Mouse (Mus musculus): ENCODE measurements at regions not wholly inside any gene's neighbourhood (a gene's known extent, or its start where the extent isn't known, plus 50 kb on each side); places are given as distances from the start of the nearest gene placed in this dataset.

DNA sequence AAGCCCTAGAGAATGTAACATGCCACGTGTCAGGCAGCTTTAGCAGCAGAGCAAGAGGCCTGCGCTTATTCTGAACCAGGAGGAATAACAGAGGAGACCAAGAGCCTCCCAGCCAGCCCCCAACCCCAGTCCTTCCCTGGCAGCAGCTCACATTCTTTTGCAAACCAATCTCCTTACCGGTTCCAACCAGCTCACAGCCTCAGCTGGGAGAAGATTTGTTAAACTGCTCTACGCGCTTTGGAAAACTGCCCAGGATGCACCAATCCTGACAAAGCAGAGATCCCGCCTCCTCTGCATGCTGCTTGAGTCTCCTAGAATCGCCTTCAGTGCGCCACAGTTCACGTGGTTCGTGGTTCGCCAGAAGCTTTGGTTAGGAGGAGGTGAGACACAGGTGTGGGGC lies 51.8 kb downstream of the Gm9376 start:
- peaks cover 40% of the 10 kb centered on the region for H3K27me3 ChIP-seq (replicated peaks)
- H3K9me3 ChIP-seq (replicated peaks): no peaks in the 10 kb centered on the region
- H3K4me2 ChIP-seq: no peak overlapping the region
- H3K27ac ChIP-seq: no peak overlapping the region
- no peak overlapping the region for H3K4me3 ChIP-seq
- no peaks in the 10 kb centered on the region for H3K36me3 ChIP-seq
- 43% methylated on average over 11 of the region's 11 CpGs for WGBS (ENCODE audit: insufficient replicate concordance)
- ATAC-seq: no peak
- no peaks in the 10 kb centered on the region for H3K4me1 ChIP-seq
- no peak overlapping the region for H3K9ac ChIP-seq

DNA sequence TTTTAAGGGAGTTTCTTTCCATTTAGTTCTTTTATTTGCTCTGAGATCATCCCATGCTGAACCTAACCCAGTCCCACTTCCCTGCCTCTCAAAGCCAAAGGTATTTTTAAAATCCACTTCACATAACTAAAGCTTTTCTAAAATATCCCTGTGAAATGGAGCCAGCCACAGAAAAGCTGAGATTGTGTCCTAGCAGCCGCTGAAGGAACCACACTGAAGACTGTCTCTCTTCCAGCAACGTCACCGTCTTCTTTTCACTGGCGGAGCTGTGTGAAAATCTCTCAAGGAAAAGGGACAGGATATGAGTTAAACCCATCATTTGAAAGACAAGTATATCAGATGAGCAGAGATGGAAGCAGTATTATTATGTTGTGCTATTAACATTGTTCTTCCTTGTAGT lies 53.3 kb downstream of the Gm9376 start:
- H3K27me3 ChIP-seq (replicated peaks): peaks cover 50% of the 10 kb centered on the region
- no peaks in the 10 kb centered on the region for H3K9me3 ChIP-seq (replicated peaks)
- no peak overlapping the region for H3K4me2 ChIP-seq

GRCm38 (mm10) chr14:118321083-118321482 lies 54.3 kb downstream of the Gm9376 start:
- Histone ChIP-seq H3K9ac (no peak overlapping the region), H3K36me3 (no peaks in the 10 kb centered on the region), H3K4me3 (no peak overlapping the region), H3K27ac (no peak overlapping the region), H3K4me1 (no peaks in the 10 kb centered on the region), H3K4me2 (no peak overlapping the region), H3K27me3 (replicated peaks) (peaks cover 50% of the 10 kb centered on the region), H3K9me3 (replicated peaks) (no peaks in the 10 kb centered on the region)
- ATAC-seq: no peak
- WGBS (ENCODE audit: insufficient replicate concordance): 59% methylated on average over 3 of the region's 3 CpGs

More for the DNA sequence above, 53.3 kb downstream of the Gm9376 start:
- no peaks in the 10 kb centered on the region for H3K36me3 ChIP-seq
- H3K4me1 ChIP-seq: no peaks in the 10 kb centered on the region
- no peak for ATAC-seq
- no peak overlapping the region for H3K27ac ChIP-seq
- no peak overlapping the region for H3K4me3 ChIP-seq
- 65% methylated on average over 4 of the region's 4 CpGs for WGBS (ENCODE audit: insufficient replicate concordance)
- H3K9ac ChIP-seq: no peak overlapping the region

- Histone ChIP-seq H3K9ac (no peak overlapping the region), H3K27me3 (replicated peaks) (peaks cover 50% of the 10 kb centered on the region), H3K4me3 (0 out of 2 replicates have a peak overlapping the region, but pooled peaks have one; percentile 2), H3K4me1 (no peaks in the 10 kb centered on the region), H3K36me3 (no peaks in the 10 kb centered on the region), H3K9me3 (replicated peaks) (no peaks in the 10 kb centered on the region), H3K4me2 (peak overlapping the region; percentile 38), H3K27ac (no peak overlapping the region)
- 24% methylated on average over 26 of the region's 26 CpGs for WGBS (ENCODE audit: insufficient replicate concordance)
- no peak for ATAC-seq
Measured at GRCm38 (mm10) chr14:118322003-118322821, 55.5 kb downstream of the Gm9376 start.

- Histone ChIP-seq H3K4me1 (no peaks in the 10 kb centered on the region), H3K36me3 (no peaks in the 10 kb centered on the region), H3K4me2 (peak overlapping the region; percentile 38), H3K4me3 (0 out of 2 replicates have a peak overlapping the region, but pooled peaks have one; percentile 2), H3K27ac (no peak overlapping the region), H3K27me3 (replicated peaks) (peaks cover 50% of the 10 kb centered on the region), H3K9me3 (replicated peaks) (no peaks in the 10 kb centered on the region), H3K9ac (no peak overlapping the region)
- no peak for ATAC-seq
- WGBS (ENCODE audit: insufficient replicate concordance): 17% methylated on average over 11 of the region's 11 CpGs
Measured at GRCm38 (mm10) chr14:118322865-118323264, 56.1 kb downstream of the Gm9376 start.

DNA sequence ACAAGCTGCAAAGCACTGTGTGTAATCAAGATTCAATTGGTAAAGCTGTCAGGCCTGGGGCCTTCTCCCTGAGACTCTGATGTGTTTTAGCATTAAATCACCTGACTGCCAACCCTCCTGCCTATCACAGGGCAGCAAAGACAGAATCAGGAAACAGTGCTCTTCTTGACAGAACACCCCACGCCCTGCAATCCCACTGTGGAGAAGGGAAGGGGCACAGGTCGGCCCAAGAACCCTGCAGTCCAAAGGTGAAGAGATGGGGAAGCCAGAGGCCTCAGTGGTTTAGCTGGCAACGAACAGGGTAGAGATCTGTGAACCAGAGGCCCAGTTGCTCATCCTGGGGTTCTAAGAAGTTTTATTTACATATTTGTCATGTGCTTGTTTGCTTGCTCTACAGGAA lies 71.3 kb downstream of the Gm9376 start:
- Histone ChIP-seq H3K4me1 (no peaks in the 10 kb centered on the region), H3K4me2 (no peak overlapping the region), H3K27me3 (replicated peaks) (no peaks in the 10 kb centered on the region), H3K9ac (no peak overlapping the region), H3K4me3 (no peak overlapping the region), H3K9me3 (replicated peaks) (no peaks in the 10 kb centered on the region), H3K27ac (no peak overlapping the region), H3K36me3 (no peaks in the 10 kb centered on the region)
- ATAC-seq: no peak
- WGBS (ENCODE audit: insufficient replicate concordance): 49% methylated on average over 3 of the region's 3 CpGs

GRCm38 (mm10) chr14:118362931-118363330 lies 96.2 kb downstream of the Gm9376 start:
- 73% methylated on average over 11 of the region's 11 CpGs for WGBS (ENCODE audit: insufficient replicate concordance)
- Histone ChIP-seq H3K27me3 (replicated peaks) (peaks cover 3% of the 10 kb centered on the region; the same call in 1 of the 2 replicates), H3K4me3 (no peak overlapping the region), H3K4me2 (no peak overlapping the region), H3K9me3 (replicated peaks) (no peaks in the 10 kb centered on the region), H3K4me1 (no peaks in the 10 kb centered on the region), H3K27ac (no peak overlapping the region), H3K36me3 (no peaks in the 10 kb centered on the region), H3K9ac (no peak overlapping the region)
- no peak for ATAC-seq

DNA sequence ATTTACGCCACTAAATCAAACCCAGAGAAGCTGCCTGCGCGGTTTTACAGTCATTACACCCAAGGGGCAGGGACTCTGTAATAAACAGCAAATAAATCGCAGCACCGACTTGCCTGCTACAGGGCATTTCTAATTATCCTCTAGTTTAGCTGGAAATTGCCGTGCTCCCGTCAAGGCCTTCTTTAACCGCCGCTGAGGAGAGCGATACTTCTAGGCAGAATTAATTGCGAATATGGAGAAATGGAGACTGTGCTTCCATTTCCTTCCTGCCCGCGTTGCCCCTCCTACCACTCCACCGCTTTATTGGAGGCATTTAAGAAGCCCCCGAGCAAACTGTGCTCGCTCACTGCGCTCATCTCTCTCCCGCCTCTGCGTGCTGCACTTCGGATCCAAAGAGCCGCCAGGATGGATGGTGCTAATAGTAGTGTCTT lies 96.6 kb downstream of the Gm9376 start:
- 70% methylated on average over 21 of the region's 21 CpGs for WGBS (ENCODE audit: insufficient replicate concordance)
- no peak for ATAC-seq
- H3K4me2 ChIP-seq: no peak overlapping the region

GRCm38 (mm10) chr14:118366522-118366921 lies 99.8 kb downstream of the Gm9376 start:
- Histone ChIP-seq H3K4me2 (no peak overlapping the region), H3K27ac (no peak overlapping the region), H3K9ac (no peak overlapping the region), H3K36me3 (no peaks in the 10 kb centered on the region), H3K4me1 (peaks cover 5% of the 10 kb centered on the region), H3K9me3 (replicated peaks) (no peaks in the 10 kb centered on the region), H3K4me3 (no peak overlapping the region), H3K27me3 (replicated peaks) (peaks cover 30% of the 10 kb centered on the region; the same call in 1 of the 2 replicates)
- 64% methylated on average over 4 of the region's 4 CpGs for WGBS (ENCODE audit: insufficient replicate concordance)
- no peak for ATAC-seq

More for the DNA sequence above, 96.6 kb downstream of the Gm9376 start:
- Histone ChIP-seq H3K9ac (no peak overlapping the region), H3K4me1 (no peaks in the 10 kb centered on the region), H3K27me3 (replicated peaks) (0 out of 2 replicates have a peak, but pooled peaks cover 3% of the 10 kb centered on the region), H3K9me3 (replicated peaks) (no peaks in the 10 kb centered on the region), H3K36me3 (no peaks in the 10 kb centered on the region), H3K27ac (no peak overlapping the region), H3K4me3 (no peak overlapping the region)

DNA sequence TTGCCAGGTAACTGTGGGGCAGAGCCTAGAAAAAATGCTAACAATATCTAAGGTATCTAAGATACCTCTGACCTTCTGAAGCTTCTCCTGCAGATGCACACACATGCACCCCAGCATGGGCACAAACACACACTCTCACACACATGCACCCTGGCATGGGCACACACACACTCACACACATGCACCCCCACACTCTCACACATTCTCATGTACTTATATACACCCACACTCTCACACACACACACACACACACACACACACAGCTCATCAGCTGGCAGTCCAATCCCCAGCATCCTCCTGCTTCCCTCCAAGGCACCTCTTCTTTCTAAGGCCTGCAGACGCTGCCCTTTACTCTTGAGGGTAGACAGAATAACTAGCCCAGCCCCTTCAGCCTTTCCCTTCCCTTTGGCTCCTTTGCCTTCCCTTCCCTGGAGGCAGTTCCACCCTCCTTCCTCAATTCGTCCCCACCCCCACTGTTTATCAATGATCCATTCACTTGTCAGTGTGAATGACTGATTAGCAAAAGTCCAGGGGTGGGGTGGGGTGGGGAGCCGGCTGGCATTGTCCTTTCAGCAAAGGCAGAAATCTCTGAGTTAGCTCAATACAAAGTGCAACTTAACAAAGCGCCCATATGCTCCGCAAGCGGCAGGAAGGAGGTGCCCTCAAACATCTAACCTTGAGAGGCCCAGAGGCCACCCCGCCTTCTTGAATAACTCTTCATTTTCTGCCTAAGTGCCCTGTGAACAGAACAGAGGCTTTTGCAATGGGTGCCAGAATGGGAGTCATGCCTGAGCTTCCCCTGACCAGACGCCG lies 102.1 kb downstream of the Gm9376 start:
- 0 out of 2 replicates have a peak overlapping the region, but pooled peaks have one; percentile 6 for H3K4me2 ChIP-seq
- H3K4me1 ChIP-seq: peaks cover 5% of the 10 kb centered on the region
- 24% methylated on average over 9 of the region's 9 CpGs for WGBS (ENCODE audit: insufficient replicate concordance)
- no peak overlapping the region for H3K27ac ChIP-seq
- no peak overlapping the region for H3K9ac ChIP-seq
- H3K36me3 ChIP-seq: no peaks in the 10 kb centered on the region
- no peaks in the 10 kb centered on the region for H3K9me3 ChIP-seq (replicated peaks)
- H3K4me3 ChIP-seq: no peak overlapping the region
- no peak for ATAC-seq
- H3K27me3 ChIP-seq (replicated peaks): peaks cover 31% of the 10 kb centered on the region; the same call in 1 of the 2 replicates

DNA sequence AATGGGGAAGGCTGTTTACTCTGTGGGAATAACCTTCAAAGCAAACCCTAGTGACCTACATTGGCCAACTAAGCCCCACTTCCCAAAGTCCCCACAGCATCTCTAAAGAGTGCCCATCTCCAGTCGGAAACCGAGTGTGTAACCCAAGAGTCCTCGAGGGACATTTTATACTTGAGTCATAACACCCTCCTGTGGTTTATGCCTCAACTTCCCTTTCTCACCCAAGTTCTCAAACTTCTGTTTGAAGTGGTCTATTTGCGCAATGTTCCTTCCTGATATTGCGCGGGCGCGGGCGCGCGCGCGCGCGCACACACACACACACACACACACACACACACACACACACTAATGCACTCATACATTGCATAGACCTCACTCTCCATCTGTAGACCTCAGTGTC lies 104.6 kb downstream of the Gm9376 start:
- no peak overlapping the region for H3K9ac ChIP-seq
- H3K4me2 ChIP-seq: no peak overlapping the region
- H3K9me3 ChIP-seq (replicated peaks): no peaks in the 10 kb centered on the region
- H3K4me1 ChIP-seq: peaks cover 5% of the 10 kb centered on the region
- ATAC-seq: no peak; the same call in 1 of the 2 replicates
- no peak overlapping the region for H3K27ac ChIP-seq
- H3K36me3 ChIP-seq: no peaks in the 10 kb centered on the region
- H3K4me3 ChIP-seq: no peak overlapping the region
- peaks cover 31% of the 10 kb centered on the region; the same call in 1 of the 2 replicates for H3K27me3 ChIP-seq (replicated peaks)
- WGBS (ENCODE audit: insufficient replicate concordance): 35% methylated on average over 15 of the region's 15 CpGs
